Mouse (Mus musculus) stomach, postnatal 0 days (tissue): ENCODE results near the gene Prnd. TPM values are rescaled to one million over a fixed set of nuclear protein-coding genes. Genes with fewer than 3 reads are reported as not detected.

ENCODE experiments used
- ATAC-seq: fragments of 200-750 bp; cut with Nextera tagmentation; 2 replicates; pipeline ENCODE4 v1.8.0; 2017; ENCODE audit not compliant: low FRiP score, low TSS enrichment
- DNase-seq: peaks from one replicate; pipeline ENCODE4 v3.0.0-alpha.2; 2016; ENCODE audit warnings: low spot score
- H3K27ac ChIP-seq: fragments of 300-500 bp; sonication (generic); replicated peaks from 2 replicates; pipeline ENCODE4 v1.5.1; 2014; ENCODE audit warnings: mild to moderate bottlenecking, control low read depth
- H3K27me3 ChIP-seq: fragments of 300-500 bp; sonication (generic); 2 replicates; pipeline ENCODE4 v1.6.1; 2014; ENCODE audit warnings: low read length; ENCODE audit not compliant: control insufficient read depth, insufficient read depth
- H3K36me3 ChIP-seq: fragments of 300-500 bp; sonication (generic); 2 replicates; pipeline ENCODE4 v1.6.1; 2014; ENCODE audit warnings: low read length, mixed read lengths; ENCODE audit not compliant: control insufficient read depth, insufficient read depth
- H3K4me1 ChIP-seq: fragments of 300-500 bp; sonication (generic); replicated peaks from 2 replicates; pipeline ENCODE4 v1.6.1; 2014; ENCODE audit warnings: antibody characterized with exemption; ENCODE audit not compliant: control insufficient read depth, insufficient read depth
- H3K4me2 ChIP-seq: fragments of 300-500 bp; sonication (generic); replicated peaks from 2 replicates; pipeline ENCODE4 v1.6.1; 2014; ENCODE audit warnings: low read depth, mild to moderate bottlenecking, control low read depth, moderate library complexity
- H3K4me3 ChIP-seq: fragments of 300-500 bp; sonication (generic); 2 replicates; pipeline ENCODE4 v1.5.1; 2014; ENCODE audit warnings: low read depth, low read length, control low read depth
- H3K9ac ChIP-seq: fragments of 300-500 bp; sonication (generic); 2 replicates; pipeline ENCODE4 v1.6.1; 2014; ENCODE audit warnings: mild to moderate bottlenecking, low read length, control low read depth, mixed read lengths
- H3K9me3 ChIP-seq: fragments of 300-500 bp; sonication (generic); 2 replicates; pipeline ENCODE4 v1.6.1; 2016; ENCODE audit warnings: low read length; ENCODE audit not compliant: control insufficient read depth
- CTCF ChIP-seq: IDR thresholded peaks from 2 replicates; pipeline ENCODE4 v1.5.1; 2016; ENCODE audit warnings: antibody characterized with exemption, low read depth, mild to moderate bottlenecking, moderate library complexity
- EP300 ChIP-seq: optimal IDR thresholded peaks from 2 replicates; pipeline ENCODE3; 2016; ENCODE audit warnings: antibody characterized with exemption
- WGBS: fragments of 180-500 bp; shearing (Covaris S2); extraction: QIAGEN DNeasy Blood & Tissue Kit; methylation state at CpG from one replicate; pipeline ENCODE4 v1.1.7; 2014; 5-methylcytosine and 5-hydroxymethylcytosine counted together
- polyA plus RNA-seq: library from polyadenylated mRNA; unstranded; fragments of >200 nt; fragmentation: Nextera tagmentation; extraction: Ambion mirVana; gene quantifications from 2 replicates; pipeline ENCODE4 v1.2.1, GENCODE M21; 2015

Gene Prnd
- polyA plus RNA-seq, 1 experiment from 2014 or later: 22.8 TPM

DNA sequence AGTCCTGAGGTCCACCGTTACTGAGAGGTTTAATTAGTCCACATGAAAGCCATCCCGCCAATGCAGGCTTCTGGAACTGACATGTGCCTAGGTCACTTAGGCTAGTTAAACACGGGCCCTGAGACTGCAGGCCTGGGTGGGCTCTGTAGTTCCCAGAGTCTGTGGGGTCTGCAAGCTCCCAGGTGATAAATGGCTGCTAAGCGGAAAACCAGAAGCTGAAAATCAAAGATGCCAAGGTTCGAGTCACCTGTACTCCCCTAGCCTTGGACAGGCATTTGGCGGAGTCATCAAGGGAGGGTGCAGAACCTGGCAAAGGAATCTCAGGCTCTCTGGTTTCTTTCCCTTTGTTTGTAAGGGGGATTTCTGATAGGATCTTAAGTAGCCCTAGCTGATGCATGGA, 9.2 kb upstream of the Prnd start:
- no peak overlapping the region for H3K9ac ChIP-seq
- H3K27ac ChIP-seq: no peak overlapping the region
- DNase-seq: no peak
- ATAC-seq: no peak
- TF ChIP-seq CTCF (no peak), EP300 (no peak)
- no peaks in the 10 kb centered on the region for H3K9me3 ChIP-seq
- no peaks in the 10 kb centered on the region for H3K27me3 ChIP-seq
- no peak overlapping the region for H3K4me2 ChIP-seq
- no peaks in the 10 kb centered on the region for H3K4me1 ChIP-seq
- 80% methylated on average over 6 of the region's 6 CpGs for WGBS
- no peaks in the 10 kb centered on the region; the same call in 1 of the 2 replicates for H3K36me3 ChIP-seq
- no peak overlapping the region for H3K4me3 ChIP-seq

DNA sequence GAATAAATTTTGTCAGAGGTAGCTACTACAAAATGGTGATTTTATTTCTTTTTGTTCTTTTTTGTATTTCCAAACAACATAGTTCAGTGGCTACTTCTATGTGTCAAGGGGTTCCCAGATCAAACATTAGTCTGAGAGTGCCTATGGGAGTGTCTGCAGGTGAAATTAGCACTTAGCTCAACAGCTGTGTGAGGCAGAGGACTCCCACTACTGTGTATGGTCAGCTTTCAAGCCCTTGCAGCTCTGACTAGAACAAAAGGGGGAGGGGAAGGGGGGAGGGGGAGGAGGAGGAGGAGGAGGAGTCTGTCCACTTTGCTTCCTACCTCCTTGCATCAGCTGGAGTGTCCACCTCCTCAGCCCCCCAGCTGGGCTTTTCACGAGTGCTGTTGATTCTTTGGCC, 6.3 kb upstream of the Prnd start:
- no peaks in the 10 kb centered on the region for H3K9me3 ChIP-seq
- no peaks in the 10 kb centered on the region for H3K27me3 ChIP-seq
- H3K4me3 ChIP-seq: no peak overlapping the region
- WGBS: 47% methylated on average over 1 of the region's 1 CpGs
- no peaks in the 10 kb centered on the region for H3K36me3 ChIP-seq
- H3K9ac ChIP-seq: no peak overlapping the region
- DNase-seq (no peak), ATAC-seq (no peak)
- no peak overlapping the region for H3K4me2 ChIP-seq
- no peak overlapping the region for H3K27ac ChIP-seq
- TF ChIP-seq CTCF (no peak), EP300 (no peak)
- H3K4me1 ChIP-seq: no peaks in the 10 kb centered on the region

DNA sequence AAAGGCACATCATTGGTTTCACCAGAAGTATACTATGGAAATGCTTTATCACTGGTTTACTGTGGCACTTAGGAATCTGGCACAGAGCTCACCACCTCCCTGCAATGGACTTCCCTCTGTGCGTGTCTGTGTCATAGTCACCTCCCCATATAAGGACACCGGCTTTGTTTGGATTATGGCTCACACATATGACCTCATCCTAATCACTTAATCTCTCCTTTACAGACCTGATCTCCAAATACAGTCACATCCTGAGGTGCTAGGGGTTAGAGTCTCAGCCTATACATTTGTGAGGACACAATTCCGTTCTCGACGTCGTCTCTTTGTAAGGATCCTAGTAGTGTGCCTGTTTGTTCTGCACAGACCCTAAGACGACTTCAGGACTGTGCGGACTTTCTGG, 5.4 kb upstream of the Prnd start:
- Histone ChIP-seq H3K4me1 (no peaks in the 10 kb centered on the region), H3K9ac (no peak overlapping the region), H3K36me3 (no peaks in the 10 kb centered on the region), H3K9me3 (no peaks in the 10 kb centered on the region), H3K4me3 (no peak overlapping the region), H3K4me2 (no peak overlapping the region), H3K27ac (no peak overlapping the region), H3K27me3 (no peaks in the 10 kb centered on the region)
- peak; percentile 78 for ATAC-seq
- WGBS: 52% methylated on average over 8 of the region's 8 CpGs
- TF ChIP-seq CTCF: no peak
- no peak for DNase-seq

DNA sequence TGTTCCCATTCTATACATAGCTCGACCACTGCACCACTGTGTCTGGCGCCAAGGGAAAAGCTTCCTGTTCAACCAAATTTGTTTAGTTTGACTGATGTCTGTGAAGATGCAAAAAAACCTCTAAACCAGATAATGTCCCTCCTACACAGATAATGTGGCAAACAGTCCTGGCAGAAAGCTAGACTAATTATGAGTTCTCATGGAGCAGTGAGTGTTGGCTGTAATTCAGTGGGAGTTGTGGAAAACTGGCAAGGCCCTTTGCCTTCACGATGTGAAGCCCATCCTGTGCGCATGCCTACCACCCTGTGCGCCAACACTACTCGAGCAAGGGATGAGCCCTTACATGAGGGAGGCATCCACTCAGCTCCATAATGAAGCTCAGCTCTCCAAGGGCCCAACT, 4.9 kb upstream of the Prnd start:
- H3K4me1 ChIP-seq: no peaks in the 10 kb centered on the region
- ATAC-seq: no peak
- 0 out of 2 replicates have a peak overlapping the region, but pooled peaks have one; percentile 8 for H3K27ac ChIP-seq
- H3K9me3 ChIP-seq: no peaks in the 10 kb centered on the region
- TF ChIP-seq EP300 (no peak), CTCF (no peak)
- H3K9ac ChIP-seq: no peak overlapping the region
- H3K4me2 ChIP-seq: no peak overlapping the region
- no peaks in the 10 kb centered on the region for H3K27me3 ChIP-seq
- no peak overlapping the region for H3K4me3 ChIP-seq
- 76% methylated on average over 6 of the region's 6 CpGs for WGBS
- H3K36me3 ChIP-seq: no peaks in the 10 kb centered on the region
- no peak for DNase-seq

DNA sequence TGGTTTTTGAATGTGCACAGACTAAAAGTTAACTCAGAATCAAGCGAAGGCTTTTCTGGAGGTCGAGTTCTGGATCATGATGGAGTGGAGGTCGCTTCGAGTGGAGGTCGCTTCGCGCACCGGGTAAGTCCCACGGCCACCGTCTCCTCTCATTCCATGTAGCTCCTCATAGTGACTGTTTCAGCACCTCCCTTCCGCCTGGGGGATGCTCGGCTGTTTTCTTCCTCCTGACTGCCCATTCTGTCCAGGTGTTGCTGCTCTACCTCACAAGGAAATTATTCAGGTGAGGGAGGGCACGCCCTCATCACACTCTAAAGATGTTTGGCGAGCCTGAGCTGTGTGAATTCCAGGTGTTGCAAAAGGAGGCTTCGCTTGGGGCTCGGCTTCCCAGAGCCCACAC, 4.3 kb upstream of the Prnd start:
- DNase-seq: no peak

DNA sequence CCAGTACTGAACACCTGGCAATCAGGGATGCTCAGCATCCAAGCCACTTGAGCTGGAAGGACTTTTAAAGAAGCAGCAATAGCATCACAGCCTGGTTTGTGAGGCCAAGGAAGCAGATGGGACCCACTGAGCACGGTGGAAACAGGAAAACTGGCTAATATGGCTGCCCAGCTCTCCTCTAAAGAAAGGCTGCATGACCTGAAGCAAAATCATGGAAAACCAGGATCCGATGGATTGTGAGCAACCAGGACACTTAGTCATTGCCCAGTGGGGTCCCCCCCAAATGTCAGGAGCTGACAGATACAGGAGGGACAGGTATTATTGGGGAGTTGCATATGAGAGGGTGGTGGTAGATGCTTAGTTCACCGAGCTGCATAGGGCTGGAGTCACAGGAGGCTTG, 2.5 kb upstream of the Prnd start:
- 62% methylated on average over 3 of the region's 3 CpGs for WGBS
- no peak overlapping the region for H3K4me3 ChIP-seq
- no peaks in the 10 kb centered on the region for H3K9me3 ChIP-seq
- H3K36me3 ChIP-seq: no peaks in the 10 kb centered on the region
- no peak overlapping the region for H3K27ac ChIP-seq
- H3K9ac ChIP-seq: no peak overlapping the region
- H3K27me3 ChIP-seq: no peaks in the 10 kb centered on the region
- no peak for DNase-seq
- H3K4me2 ChIP-seq: no peak overlapping the region
- ATAC-seq: no peak
- TF ChIP-seq CTCF (no peak), EP300 (no peak)
- H3K4me1 ChIP-seq: no peaks in the 10 kb centered on the region

More for the DNA sequence above, 4.3 kb upstream of the Prnd start:
- Histone ChIP-seq H3K27ac (no peak overlapping the region), H3K36me3 (no peaks in the 10 kb centered on the region), H3K9me3 (no peaks in the 10 kb centered on the region), H3K4me2 (no peak overlapping the region), H3K4me3 (no peak overlapping the region), H3K9ac (no peak overlapping the region), H3K4me1 (no peaks in the 10 kb centered on the region), H3K27me3 (no peaks in the 10 kb centered on the region)
- WGBS: 82% methylated on average over 16 of the region's 16 CpGs
- no peak for ATAC-seq
- no peak for TF ChIP-seq EP300
- no peak for TF ChIP-seq CTCF
